Mouse (Mus musculus): ENCODE measurements around the gene Tm9sf2. TPM values are rescaled to one million over a fixed set of nuclear protein-coding genes. Genes with fewer than 3 reads are reported as not detected.

The Tm9sf2 gene
- 74.5 TPM for total RNA-seq (2023)

DNA sequence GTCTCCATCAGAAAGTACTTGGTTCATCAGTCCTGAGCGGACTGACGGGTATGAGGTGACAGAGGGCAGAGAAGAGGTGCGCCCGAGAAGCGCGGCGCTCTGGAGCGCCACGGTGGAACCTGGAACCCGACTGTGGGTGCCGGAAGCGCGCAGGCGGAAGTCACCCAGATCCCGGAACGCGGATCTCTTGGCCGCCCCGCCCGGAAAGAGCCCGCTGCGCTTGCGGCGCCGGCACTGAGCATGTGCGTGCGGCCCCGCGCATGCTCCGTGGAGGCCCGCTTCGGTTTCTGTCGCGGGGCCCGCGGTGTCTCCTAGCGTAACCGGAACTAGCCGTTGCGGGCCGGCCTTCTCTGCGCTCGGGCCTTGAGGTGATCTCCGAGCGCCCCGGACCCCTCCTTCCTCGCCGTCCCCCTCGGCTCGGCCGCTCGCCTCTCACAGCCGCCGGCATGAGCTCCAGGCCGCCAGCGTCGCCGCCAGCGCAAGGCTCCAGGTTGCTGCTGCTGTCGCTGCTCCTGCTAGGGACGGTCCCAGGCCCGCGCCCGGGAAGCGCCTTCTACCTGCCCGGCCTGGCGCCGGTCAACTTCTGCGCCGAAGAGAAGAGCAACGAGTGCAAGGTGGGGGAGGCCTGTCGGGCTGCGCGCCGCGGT lies at the start of gene Tm9sf2:
Gene Tm9sf2 (plus strand): TSS at position 217 of the 647 bp plus-strand sequence.

DNA sequence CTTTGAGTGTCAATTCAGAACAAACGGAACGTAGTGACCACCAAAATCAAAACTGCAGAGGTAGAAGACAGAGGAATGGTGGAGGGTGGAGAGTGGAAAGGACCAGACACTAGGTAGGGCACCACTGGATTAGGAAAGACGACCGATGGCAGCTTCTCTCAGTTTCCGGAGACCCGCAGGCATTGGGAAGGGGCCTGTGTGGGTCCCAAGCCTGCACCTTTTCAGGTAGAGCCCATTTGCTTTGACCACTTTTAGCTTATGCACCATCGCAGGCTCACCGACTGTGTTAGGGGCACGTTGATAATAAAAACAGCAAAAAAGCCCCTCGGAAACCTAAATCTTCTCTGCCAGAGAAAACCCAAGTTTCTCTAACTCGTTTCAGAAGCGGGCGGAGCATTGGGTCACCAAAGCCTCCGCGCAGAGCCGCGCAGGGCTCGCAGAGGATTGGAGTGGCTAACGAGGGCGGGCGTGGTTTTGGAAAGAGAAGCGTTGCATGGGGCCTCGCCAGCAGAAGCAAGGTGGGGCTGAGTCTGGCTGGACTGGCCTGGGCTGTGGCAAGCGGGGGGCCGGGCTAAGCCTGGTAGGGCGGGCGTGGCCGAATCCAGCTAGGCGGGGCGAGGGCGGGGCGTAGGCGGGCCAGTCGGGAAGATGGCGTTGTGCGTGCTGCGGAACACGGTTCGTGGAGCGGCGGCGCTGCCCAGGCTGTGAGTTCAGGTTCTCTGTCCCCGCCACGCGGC lies 74.4 kb downstream of the Tm9sf2 start, which contains the start of gene Clybl:
Gene Clybl (plus strand): TSS at position 627 of the 737 bp plus-strand sequence.

Other genes with a start within 250 kb of the Tm9sf2 start
- 100 TPM for gene Ubac2, start 228.4 kb upstream of the Tm9sf2 start, total RNA-seq (2023)
- gene Gpr18, start 191.3 kb upstream of the Tm9sf2 start, total RNA-seq (2023): 159 TPM
- 141 TPM for gene Gpr183, start 141.8 kb upstream of the Tm9sf2 start, total RNA-seq (2023)
- 2.9 TPM for gene Timm8a2, start 72.4 kb upstream of the Tm9sf2 start, total RNA-seq (2023)
- gene Clybl, start 74.7 kb downstream of the Tm9sf2 start, total RNA-seq (2023): 8.5 TPM

All from CD8-positive naive resting alpha-beta T cell, adult 57 days (primary cell).